Mouse (Mus musculus): ENCODE data around the gene Olig2. TPM values are rescaled to one million over a fixed set of nuclear protein-coding genes. Genes with fewer than 3 reads are reported as not detected.

The Olig2 gene
- polyA plus RNA-seq, 1 experiment: not detected

GRCm38 (mm10) chr16:91270982-91271549, 45.8 kb downstream of the Olig2 start:
- no peak for TF ChIP-seq CTCF (IDR thresholded peaks at IDR 0.05; ENCODE audit: control insufficient read depth, insufficient read depth, low read length)
- H3K27ac ChIP-seq (ENCODE audit: control insufficient read depth, insufficient read depth, low read depth, low read length, poor library complexity): no peak overlapping the region
- WGBS: 3% methylated on average over 29 of the region's 29 CpGs
- no peak overlapping the region for H3K4me3 ChIP-seq (replicated peaks; ENCODE audit: control insufficient read depth, low read depth, low read length)
- no peaks in the 10 kb centered on the region for H3K4me1 ChIP-seq (ENCODE audit: control insufficient read depth, insufficient read depth, low read length)

- Histone ChIP-seq H3K4me3 (replicated peaks; ENCODE audit: control insufficient read depth, low read depth, low read length) (no peak overlapping the region), H3K4me1 (ENCODE audit: control insufficient read depth, insufficient read depth, low read length) (no peaks in the 10 kb centered on the region), H3K27ac (ENCODE audit: control insufficient read depth, insufficient read depth, low read depth, low read length, poor library complexity) (no peak overlapping the region)
- WGBS: 3% methylated on average over 20 of the region's 20 CpGs
- TF ChIP-seq CTCF (IDR thresholded peaks at IDR 0.05; ENCODE audit: control insufficient read depth, insufficient read depth, low read length) (no peak), POLR2A (IDR thresholded peaks at IDR 0.05; ENCODE audit: borderline replicate concordance, control insufficient read depth, low read depth, low read length) (no peak)
These were observed 46.4 kb downstream of the Olig2 start for GRCm38 (mm10) chr16:91271634-91272033.

Other genes with a start within 250 kb of the Olig2 start
- 17.2 and 38.2 TPM in 2 replicates for gene Synj1, start 214.1 kb upstream of the Olig2 start, polyA plus RNA-seq (2011; ENCODE audit: insufficient read depth, insufficient read length, low replicate concordance, missing spikeins)
- gene Paxbp1, start 180.9 kb upstream of the Olig2 start, polyA plus RNA-seq (2011; ENCODE audit: insufficient read depth, insufficient read length, low replicate concordance, missing spikeins): 44.3 and 72.0 TPM in 2 replicates
- not detected in 2 replicates for gene 4932438H23Rik, start 130.3 kb upstream of the Olig2 start, polyA plus RNA-seq (2011; ENCODE audit: insufficient read depth, insufficient read length, low replicate concordance, missing spikeins)
- gene Olig1, start 44.3 kb downstream of the Olig2 start, polyA plus RNA-seq (2011; ENCODE audit: insufficient read depth, insufficient read length, low replicate concordance, missing spikeins): not detected in 2 replicates
- 32.5 and 41.1 TPM in 2 replicates for gene Ifnar2, start 147.3 kb downstream of the Olig2 start, polyA plus RNA-seq (2011; ENCODE audit: insufficient read depth, insufficient read length, low replicate concordance, missing spikeins)
- gene Gm21970, start 166.3 kb downstream of the Olig2 start, polyA plus RNA-seq (2011; ENCODE audit: insufficient read depth, insufficient read length, low replicate concordance, missing spikeins): not detected in 2 replicates
- 24.1 and 25.9 TPM in 2 replicates for gene Il10rb, start 180.7 kb downstream of the Olig2 start, polyA plus RNA-seq (2011; ENCODE audit: insufficient read depth, insufficient read length, low replicate concordance, missing spikeins)